Mouse (Mus musculus): ENCODE data around the gene 2810004N23Rik. TPM values are rescaled to one million over a fixed set of nuclear protein-coding genes. Genes with fewer than 3 reads are reported as not detected.

2810004N23Rik gene
- polyA plus RNA-seq, 1 experiment from 2014 or later: 42.4 TPM

- no peak overlapping the region for H3K9ac ChIP-seq
- no peak overlapping the region for H3K27ac ChIP-seq (replicated peaks)
- H3K4me1 ChIP-seq: peaks cover 35% of the 10 kb centered on the region
- WGBS: 70% methylated on average over 8 of the region's 8 CpGs
- no peaks in the 10 kb centered on the region for H3K36me3 ChIP-seq
- peaks cover 74% of the 10 kb centered on the region for H3K27me3 ChIP-seq
- no peak overlapping the region for H3K4me3 ChIP-seq (replicated peaks)
- H3K4me2 ChIP-seq (replicated peaks): no peak overlapping the region
- H3K9me3 ChIP-seq (replicated peaks): no peaks in the 10 kb centered on the region
- no peak for ATAC-seq (ENCODE audit: insufficient number of reproducible peaks, low FRiP score, low TSS enrichment, low read depth)
Observed at GRCm38 (mm10) chr8:124795781-124796488, 67.0 kb downstream of the 2810004N23Rik start.

DNA sequence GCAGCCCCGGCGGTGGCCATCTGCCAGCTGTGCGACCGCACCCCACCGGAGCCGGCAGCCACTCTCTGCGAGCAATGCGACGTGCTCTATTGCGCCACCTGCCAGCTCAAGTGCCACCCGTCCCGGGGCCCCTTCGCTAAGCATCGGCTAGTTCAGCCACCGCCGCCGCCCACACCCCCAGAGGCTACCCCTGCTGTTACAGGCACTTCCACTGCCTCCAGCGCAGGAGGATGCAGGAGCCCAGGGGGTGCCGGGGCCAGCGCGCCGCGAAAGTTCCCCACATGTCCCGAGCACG, 68.5 kb downstream of the 2810004N23Rik start:
- peaks cover 84% of the 10 kb centered on the region for H3K27me3 ChIP-seq
- H3K4me1 ChIP-seq: peaks cover 35% of the 10 kb centered on the region
- no peak overlapping the region for H3K27ac ChIP-seq (replicated peaks)
- H3K36me3 ChIP-seq: no peaks in the 10 kb centered on the region
- no peak overlapping the region for H3K9ac ChIP-seq
- 3% methylated on average over 25 of the region's 25 CpGs for WGBS
- peak overlapping the region; percentile 100 for H3K4me2 ChIP-seq (replicated peaks)
- no peak for ATAC-seq (ENCODE audit: insufficient number of reproducible peaks, low FRiP score, low TSS enrichment, low read depth)
- H3K4me3 ChIP-seq (replicated peaks): peak overlapping the region; percentile 57
- no peaks in the 10 kb centered on the region for H3K9me3 ChIP-seq (replicated peaks)

GRCm38 (mm10) chr8:124793661-124794485, 69.0 kb downstream of the 2810004N23Rik start:
- Histone ChIP-seq H3K36me3 (no peaks in the 10 kb centered on the region), H3K9me3 (replicated peaks) (no peaks in the 10 kb centered on the region), H3K4me3 (replicated peaks) (peak overlapping the region; percentile 57), H3K27ac (replicated peaks) (no peak overlapping the region), H3K4me1 (peaks cover 35% of the 10 kb centered on the region), H3K27me3 (peaks cover 88% of the 10 kb centered on the region), H3K9ac (no peak overlapping the region), H3K4me2 (replicated peaks) (peak overlapping the region; percentile 100)
- under 1% methylated on average over 81 of the region's 81 CpGs for WGBS
- no peak for ATAC-seq (ENCODE audit: insufficient number of reproducible peaks, low FRiP score, low TSS enrichment, low read depth)

GRCm38 (mm10) chr8:124793172-124793651, 69.7 kb downstream of the 2810004N23Rik start:
- WGBS: under 1% methylated on average over 49 of the region's 51 CpGs
- H3K4me2 ChIP-seq (replicated peaks): peak overlapping the region; percentile 100
- peak overlapping the region; percentile 57 for H3K4me3 ChIP-seq (replicated peaks)
- no peaks in the 10 kb centered on the region for H3K36me3 ChIP-seq
- H3K9ac ChIP-seq: no peak overlapping the region
- peaks cover 84% of the 10 kb centered on the region for H3K27me3 ChIP-seq
- peaks cover 35% of the 10 kb centered on the region for H3K4me1 ChIP-seq
- H3K9me3 ChIP-seq (replicated peaks): no peaks in the 10 kb centered on the region
- ATAC-seq (ENCODE audit: insufficient number of reproducible peaks, low FRiP score, low TSS enrichment, low read depth): peak; percentile 86
- peak overlapping the region; percentile 71 for H3K27ac ChIP-seq (replicated peaks)

DNA sequence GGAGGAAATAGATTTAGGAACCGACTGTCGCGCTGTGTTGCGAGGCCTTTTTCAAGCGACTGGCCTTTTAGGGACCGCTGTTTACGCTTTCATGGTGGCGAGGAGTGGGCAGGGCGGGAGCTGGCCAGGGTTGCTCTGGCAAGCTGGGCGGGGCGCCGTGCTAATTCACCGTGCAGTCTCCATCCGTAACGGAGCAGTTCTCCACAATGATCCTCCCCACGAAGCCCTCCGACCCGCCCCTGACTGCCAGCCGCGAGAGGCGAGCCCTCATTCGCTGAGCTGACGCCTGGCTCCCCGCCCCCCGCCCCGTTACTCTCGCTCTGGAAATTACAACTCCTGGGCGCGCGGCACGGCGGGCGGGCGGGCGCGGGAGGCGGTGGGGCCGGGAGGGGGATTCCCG, 70.2 kb downstream of the 2810004N23Rik start, which contains the start of gene Trim67:
Trim67 (plus strand) TSS at position 385 of the 400 bp plus-strand sequence.
- ATAC-seq (ENCODE audit: insufficient number of reproducible peaks, low FRiP score, low TSS enrichment, low read depth): peak; percentile 86
- H3K27me3 ChIP-seq: peaks cover 81% of the 10 kb centered on the region
- no peaks in the 10 kb centered on the region for H3K36me3 ChIP-seq
- peak within 1 kb of the TSS; percentile 100 for H3K4me2 ChIP-seq (replicated peaks)
- no peaks in the 10 kb centered on the region for H3K9me3 ChIP-seq (replicated peaks)
- H3K27ac ChIP-seq (replicated peaks): peak within 1 kb of the TSS; percentile 71
- peaks cover 35% of the 10 kb centered on the region for H3K4me1 ChIP-seq
- WGBS: under 1% methylated on average over 39 of the region's 39 CpGs
- no peak within 1 kb of the TSS for H3K9ac ChIP-seq
- peak within 1 kb of the TSS; percentile 57 for H3K4me3 ChIP-seq (replicated peaks)

DNA sequence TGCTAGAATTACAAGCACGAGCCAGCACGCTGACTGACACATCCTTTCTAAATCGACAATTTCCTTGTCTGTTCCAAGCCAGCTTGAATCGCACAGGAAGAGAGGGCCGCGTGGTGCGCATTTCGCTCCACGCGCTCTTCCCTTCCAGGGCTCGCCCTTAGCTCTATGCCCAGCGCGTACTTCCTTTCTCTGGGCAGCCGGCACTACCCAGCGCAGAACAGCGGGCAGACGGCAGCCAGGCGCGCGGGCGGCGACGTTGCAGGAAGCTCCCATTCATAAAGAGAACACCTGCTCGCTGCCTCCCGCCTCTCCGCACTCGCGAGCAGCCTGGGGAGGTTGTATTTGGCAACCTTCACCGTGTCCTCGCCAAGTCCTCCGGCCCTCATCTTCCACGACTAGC, 70.7 kb downstream of the 2810004N23Rik start:
- peaks cover 78% of the 10 kb centered on the region for H3K27me3 ChIP-seq
- WGBS: under 1% methylated on average over 32 of the region's 32 CpGs
- H3K9ac ChIP-seq: no peak overlapping the region
- peak overlapping the region; percentile 100 for H3K4me2 ChIP-seq (replicated peaks)
- H3K27ac ChIP-seq (replicated peaks): no peak overlapping the region
- no peaks in the 10 kb centered on the region for H3K36me3 ChIP-seq
- H3K4me1 ChIP-seq: peaks cover 35% of the 10 kb centered on the region
- ATAC-seq (ENCODE audit: insufficient number of reproducible peaks, low FRiP score, low TSS enrichment, low read depth): no peak
- no peaks in the 10 kb centered on the region for H3K9me3 ChIP-seq (replicated peaks)
- H3K4me3 ChIP-seq (replicated peaks): peak overlapping the region; percentile 57

- Histone ChIP-seq H3K4me3 (replicated peaks) (peak overlapping the region; percentile 57), H3K9ac (no peak overlapping the region), H3K4me2 (replicated peaks) (peak overlapping the region; percentile 100), H3K27ac (replicated peaks) (no peak overlapping the region), H3K36me3 (no peaks in the 10 kb centered on the region), H3K27me3 (peaks cover 78% of the 10 kb centered on the region), H3K9me3 (replicated peaks) (no peaks in the 10 kb centered on the region), H3K4me1 (peaks cover 35% of the 10 kb centered on the region)
- 41% methylated on average over 4 of the region's 4 CpGs for WGBS
- ATAC-seq (ENCODE audit: insufficient number of reproducible peaks, low FRiP score, low TSS enrichment, low read depth): no peak
Observed at GRCm38 (mm10) chr8:124791751-124792150, 71.2 kb downstream of the 2810004N23Rik start.

GRCm38 (mm10) chr8:124790676-124791075, 72.2 kb downstream of the 2810004N23Rik start:
- Histone ChIP-seq H3K4me2 (replicated peaks) (no peak overlapping the region), H3K4me1 (peaks cover 35% of the 10 kb centered on the region), H3K36me3 (no peaks in the 10 kb centered on the region), H3K27ac (replicated peaks) (no peak overlapping the region), H3K27me3 (peaks cover 73% of the 10 kb centered on the region), H3K9ac (no peak overlapping the region), H3K4me3 (replicated peaks) (no peak overlapping the region), H3K9me3 (replicated peaks) (no peaks in the 10 kb centered on the region)
- ATAC-seq (ENCODE audit: insufficient number of reproducible peaks, low FRiP score, low TSS enrichment, low read depth): no peak
- WGBS: 58% methylated on average over 4 of the region's 4 CpGs

Other genes with a start within 250 kb of the 2810004N23Rik start
- 37.3 and 38.6 TPM in 2 replicates for gene 2310022B05Rik, start 199.8 kb downstream of the 2810004N23Rik start, polyA plus RNA-seq (2015; fragmentation: Nextera tagmentation; extraction: Ambion mirVana)
- gene Ttc13, start 141.1 kb downstream of the 2810004N23Rik start, polyA plus RNA-seq (2015; fragmentation: Nextera tagmentation; extraction: Ambion mirVana): 39.7 and 41.2 TPM in 2 replicates
- gene Arv1, start 141.0 kb downstream of the 2810004N23Rik start, polyA plus RNA-seq (2015; fragmentation: Nextera tagmentation; extraction: Ambion mirVana): 19.4 and 21.6 TPM in 2 replicates
- gene Fam89a, start 111.3 kb downstream of the 2810004N23Rik start, polyA plus RNA-seq (2015; fragmentation: Nextera tagmentation; extraction: Ambion mirVana): 5.4 and 6.6 TPM in 2 replicates
- 0.13 and 0.17 TPM in 2 replicates for gene Trim67, start 70.0 kb downstream of the 2810004N23Rik start, polyA plus RNA-seq (2015; fragmentation: Nextera tagmentation; extraction: Ambion mirVana)
- 85.8 and 87.1 TPM in 2 replicates for gene Gnpat, start 87 bp downstream of the 2810004N23Rik start, polyA plus RNA-seq (2015; fragmentation: Nextera tagmentation; extraction: Ambion mirVana)
- gene Exoc8, start 34.6 kb upstream of the 2810004N23Rik start, polyA plus RNA-seq (2015; fragmentation: Nextera tagmentation; extraction: Ambion mirVana): 8.9 and 9.5 TPM in 2 replicates
- 12.4 and 12.6 TPM in 2 replicates for gene Sprtn, start 34.8 kb upstream of the 2810004N23Rik start, polyA plus RNA-seq (2015; fragmentation: Nextera tagmentation; extraction: Ambion mirVana)
- 13.6 and 15.6 TPM in 2 replicates for gene Egln1, start 86.2 kb upstream of the 2810004N23Rik start, polyA plus RNA-seq (2015; fragmentation: Nextera tagmentation; extraction: Ambion mirVana)
- 125 and 131 TPM in 2 replicates for gene Tsnax, start 149.9 kb upstream of the 2810004N23Rik start, polyA plus RNA-seq (2015; fragmentation: Nextera tagmentation; extraction: Ambion mirVana)
- 1.9 and 3.3 TPM in 2 replicates for gene Disc1, start 191.1 kb upstream of the 2810004N23Rik start, polyA plus RNA-seq (2015; fragmentation: Nextera tagmentation; extraction: Ambion mirVana)